Mouse (Mus musculus) brain, embryonic 18.5 days (tissue): ENCODE measurements around the gene Cast.

Experiments used
- DNase-seq: peaks from one replicate; pipeline ENCODE4 v3.0.0-alpha.2; 2012; ENCODE audit warnings: low read depth, low spot score

Cast gene

DNA sequence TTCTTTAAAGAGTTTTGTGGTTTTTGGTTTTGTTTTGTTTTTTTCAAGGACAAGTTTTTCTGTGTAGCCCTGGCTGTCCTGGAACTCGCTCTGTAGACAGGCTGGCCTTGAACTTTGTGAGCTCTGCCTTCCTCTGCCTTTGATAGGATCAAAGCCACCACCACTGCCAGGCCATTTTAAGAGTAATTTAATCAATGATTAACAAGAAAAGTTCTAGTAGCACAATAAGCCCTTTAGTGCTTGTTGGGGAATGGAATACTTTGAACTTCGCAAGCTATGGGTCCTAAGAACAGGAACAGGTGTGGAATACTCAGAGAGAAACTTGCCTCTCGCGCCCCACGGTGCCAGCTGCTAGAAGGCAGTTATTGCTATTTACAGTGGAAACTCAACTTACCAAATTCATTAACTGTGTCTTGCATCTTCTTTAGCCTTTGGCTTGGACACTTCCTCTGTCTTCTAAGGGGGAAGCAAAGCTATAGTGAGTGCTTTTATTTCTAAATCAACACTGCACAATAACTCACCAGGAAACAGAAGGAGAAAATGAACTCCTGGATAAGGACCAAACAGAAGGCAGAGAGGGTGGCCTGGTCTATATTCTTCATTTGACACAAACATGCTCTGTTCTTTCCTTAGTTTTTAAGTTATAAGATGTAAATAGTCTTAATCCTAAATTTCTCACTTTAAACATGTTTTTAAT, 113.0 kb downstream of the Cast start:
- DNase-seq = no peak
